Mouse (Mus musculus) induced T-regulatory cell, adult 2 months (primary cell): ENCODE measurements at regions not wholly inside any gene's neighbourhood (a gene's known extent, or its start where the extent isn't known, plus 50 kb on each side); places are given as distances from the start of the nearest gene placed in this dataset.
"Not testable (repeated sequence)": the region's sequence is repeated elsewhere in the genome, so short reads cannot be mapped to it uniquely, and the experiment has no call there.

ENCODE experiments used
- DNase-seq: peaks from one replicate; pipeline ENCODE4 v3.0.0-alpha.2; 2012; ENCODE audit warnings: low read depth

DNA sequence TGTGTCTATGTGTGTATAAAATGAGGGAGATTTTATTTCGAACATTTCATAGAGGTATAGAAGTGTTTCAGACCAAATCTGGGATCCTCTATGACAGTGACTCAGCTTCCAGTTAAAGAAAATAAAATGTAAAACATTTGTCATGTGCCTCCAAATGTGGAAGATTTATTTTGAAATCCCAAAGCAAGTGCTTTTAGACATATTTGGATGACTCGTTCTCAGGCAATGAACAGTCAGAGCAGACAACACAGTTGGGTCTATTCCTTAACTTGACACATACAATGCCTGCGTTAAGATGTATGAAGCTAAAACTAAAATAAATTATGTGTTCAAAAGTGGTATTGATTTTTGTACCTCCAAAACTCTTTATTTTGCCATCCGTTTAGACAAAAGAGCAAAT lies 830.4 kb upstream of the Grm7 start:
- DNase-seq = no peak

DNA sequence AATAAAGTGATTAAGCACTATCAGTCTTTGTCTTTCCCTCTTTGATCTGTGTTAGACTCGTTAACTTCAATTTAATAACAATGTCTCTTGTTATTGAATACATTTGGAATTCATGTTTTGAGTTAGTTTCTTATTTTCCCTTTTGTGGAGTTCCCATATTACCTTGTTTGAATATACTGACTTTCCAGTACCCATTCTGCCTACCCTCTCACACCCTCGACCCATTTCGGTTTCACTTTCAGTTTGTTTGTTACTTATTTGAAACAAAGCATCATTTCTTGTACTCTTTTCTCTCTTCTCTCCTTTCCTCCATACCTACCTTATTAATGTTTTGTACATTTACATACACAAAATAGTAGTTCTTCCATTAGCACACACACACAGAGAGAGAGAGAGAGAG lies 797.1 kb upstream of the Grm7 start:
- DNase-seq = peak; percentile 0

DNA sequence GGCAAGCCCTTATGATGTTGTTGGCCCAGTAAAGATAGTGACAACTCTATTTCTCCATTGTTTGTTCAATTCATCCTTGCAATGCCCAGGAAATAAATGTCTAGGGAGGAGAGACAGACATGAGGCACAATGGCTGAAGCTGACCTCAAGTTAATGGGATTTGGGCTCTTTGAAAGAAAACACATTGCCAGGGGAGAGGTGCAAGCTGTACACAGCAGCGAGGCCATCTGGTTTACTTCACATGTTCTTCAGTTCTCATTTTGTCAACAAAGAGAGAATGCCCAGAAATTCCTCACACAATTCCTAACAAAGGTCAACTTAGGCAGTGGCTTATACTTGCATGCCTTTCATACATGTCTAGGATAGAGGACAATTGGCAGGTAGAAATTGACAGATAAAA lies 789.6 kb upstream of the Grm7 start:
- no peak for DNase-seq

DNA sequence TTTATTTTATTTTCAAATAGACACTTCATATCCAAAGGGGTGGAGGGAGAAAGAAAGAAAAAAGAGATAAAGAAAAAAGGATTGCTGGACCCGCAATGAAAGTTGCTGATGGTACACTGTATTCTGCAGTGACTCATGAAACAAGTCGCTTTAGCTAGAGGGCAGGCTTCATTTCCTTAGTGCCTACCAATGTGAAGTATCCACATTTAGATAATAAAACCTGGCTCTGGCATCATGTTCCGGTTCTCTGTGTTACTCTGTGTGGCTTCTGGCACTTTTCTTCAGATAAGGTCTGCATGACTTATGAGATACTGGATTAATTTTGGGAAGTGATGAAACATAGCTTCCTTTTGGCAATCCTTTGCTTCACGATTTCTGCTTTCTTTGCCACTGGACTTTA lies 782.0 kb upstream of the Grm7 start:
- DNase-seq = no peak

DNA sequence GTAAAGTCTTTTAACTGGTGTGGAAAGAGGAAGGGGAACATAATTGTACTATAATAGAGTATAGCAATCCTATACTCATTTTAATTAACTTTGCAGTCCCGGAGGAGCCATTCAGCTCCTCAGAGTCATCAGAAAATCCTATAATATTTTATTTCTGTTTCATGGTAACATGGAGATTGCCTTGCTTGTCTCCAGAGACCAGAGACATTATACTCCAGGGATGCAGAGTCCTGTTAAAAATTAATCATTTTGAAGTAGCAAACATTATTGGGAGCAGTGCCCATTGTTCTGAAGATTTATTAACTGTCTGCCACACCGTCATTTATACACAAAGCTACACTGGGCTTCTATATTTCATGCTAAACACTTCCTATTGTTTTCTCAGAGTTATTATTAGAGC lies 771.2 kb upstream of the Grm7 start:
- DNase-seq = no peak

DNA sequence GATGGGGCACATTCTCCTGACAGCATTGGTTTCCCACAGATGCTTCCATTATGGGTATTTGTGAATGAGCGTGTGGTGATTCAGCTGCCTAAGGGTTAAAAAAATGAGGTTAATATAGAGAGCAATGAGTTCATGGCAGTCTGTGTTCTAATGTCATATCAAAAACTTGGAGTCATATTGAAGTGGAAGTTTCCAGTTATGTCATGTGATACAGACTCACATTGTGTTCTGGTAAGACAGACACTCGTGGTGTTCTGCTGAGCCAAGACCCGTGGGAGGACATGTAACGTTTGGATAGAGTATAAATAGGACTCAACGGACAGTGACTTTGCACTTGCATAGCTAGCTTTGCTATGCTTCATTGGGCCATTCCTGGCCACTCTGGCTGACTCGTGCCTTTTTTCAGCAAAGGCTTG lies 770.7 kb upstream of the Grm7 start:
- DNase-seq = no peak

DNA sequence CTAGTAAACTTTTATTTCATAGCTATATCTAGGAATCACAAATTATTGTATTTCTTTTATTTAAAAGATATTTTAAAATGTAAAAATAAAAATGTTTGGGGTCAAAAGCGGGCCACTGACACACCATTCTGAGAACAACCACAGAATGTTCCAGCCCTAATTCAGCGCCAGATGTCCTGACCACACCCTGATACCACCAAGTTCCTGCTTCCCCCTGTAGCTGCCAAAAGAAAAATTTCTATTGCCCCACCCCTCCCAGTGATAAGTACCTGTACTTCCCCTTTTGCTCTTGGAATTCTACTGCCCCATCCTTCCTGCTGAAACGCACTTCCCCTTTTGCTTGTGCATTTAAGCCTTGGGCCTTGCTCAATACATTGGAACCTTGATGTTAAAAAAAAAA lies 769.8 kb upstream of the Grm7 start:
- not testable (repeated sequence) for DNase-seq

DNA sequence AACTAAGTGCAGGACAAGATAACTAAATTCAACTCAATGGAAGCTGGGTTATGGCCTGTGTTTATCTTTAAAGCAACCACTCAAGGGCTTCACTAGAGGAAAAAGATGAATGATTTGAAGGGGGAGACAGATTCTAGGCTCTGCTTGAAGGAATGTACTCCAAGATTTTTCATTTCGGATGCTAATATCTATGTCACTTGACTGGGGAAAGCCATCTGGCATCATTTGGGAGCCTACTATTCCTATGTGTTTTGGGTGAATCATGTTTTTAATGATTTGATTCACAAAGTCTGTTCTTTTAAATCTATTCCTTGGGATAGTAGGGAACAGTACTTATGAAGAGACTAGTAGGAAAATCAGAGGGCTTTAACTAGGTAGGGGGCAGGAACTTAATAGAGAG lies 766.2 kb upstream of the Grm7 start:
- DNase-seq = no peak

DNA sequence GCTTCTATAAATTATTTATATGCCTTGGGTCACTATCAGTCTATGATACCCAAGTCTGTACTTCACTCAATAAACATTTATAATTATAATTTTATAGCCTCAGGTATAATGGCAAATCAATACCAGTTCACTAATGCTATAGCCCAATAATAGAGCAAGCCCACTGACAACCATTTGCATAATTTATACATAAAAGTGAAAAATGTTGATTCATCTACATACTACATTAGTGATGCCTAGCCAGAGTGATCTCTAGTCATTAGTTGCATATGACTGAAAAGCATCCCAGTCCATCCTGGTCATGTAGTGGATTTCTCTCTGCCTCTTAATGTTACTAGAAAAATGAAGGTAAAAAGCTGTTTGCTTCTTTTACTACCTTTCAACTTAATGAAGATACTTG lies 721.6 kb upstream of the Grm7 start:
- DNase-seq = no peak

DNA sequence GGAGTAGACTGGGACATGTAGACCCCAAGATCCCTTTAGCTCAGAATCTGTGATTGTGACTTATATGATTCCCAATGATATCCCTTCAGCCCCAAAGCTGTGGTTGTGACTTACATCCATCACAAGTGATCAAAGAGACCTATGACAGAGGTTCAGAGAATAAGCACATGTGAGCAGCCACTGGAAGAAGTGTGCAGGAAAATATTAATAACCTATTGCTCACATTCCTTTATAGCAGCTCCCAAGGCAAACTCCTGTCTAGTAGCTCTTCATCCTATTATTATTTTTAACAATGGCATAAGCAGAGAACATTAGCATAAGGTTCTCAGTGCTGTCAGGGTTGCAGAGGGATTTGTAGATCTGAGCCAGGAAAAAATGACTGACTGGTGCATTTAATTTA lies 696.9 kb upstream of the Grm7 start:
- DNase-seq = no peak

DNA sequence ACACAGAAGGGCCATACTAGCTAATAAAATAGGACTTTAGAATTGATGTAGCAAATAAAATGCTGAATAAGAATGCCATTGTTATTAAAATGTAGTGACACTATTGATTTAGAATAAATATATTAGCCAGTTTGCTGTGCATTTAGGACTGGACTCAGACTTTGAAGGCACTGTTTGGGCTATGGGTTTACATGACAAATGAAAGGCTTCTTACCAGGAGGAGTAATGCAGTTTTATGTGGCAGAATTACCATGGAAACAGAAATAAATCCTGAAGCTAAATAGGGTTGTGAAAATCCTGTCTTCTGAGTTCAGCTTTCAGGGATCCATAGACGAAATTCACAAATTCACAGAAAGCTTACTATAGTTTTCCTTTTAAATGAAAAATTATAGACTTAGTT lies 696.5 kb upstream of the Grm7 start:
- no peak for DNase-seq

DNA sequence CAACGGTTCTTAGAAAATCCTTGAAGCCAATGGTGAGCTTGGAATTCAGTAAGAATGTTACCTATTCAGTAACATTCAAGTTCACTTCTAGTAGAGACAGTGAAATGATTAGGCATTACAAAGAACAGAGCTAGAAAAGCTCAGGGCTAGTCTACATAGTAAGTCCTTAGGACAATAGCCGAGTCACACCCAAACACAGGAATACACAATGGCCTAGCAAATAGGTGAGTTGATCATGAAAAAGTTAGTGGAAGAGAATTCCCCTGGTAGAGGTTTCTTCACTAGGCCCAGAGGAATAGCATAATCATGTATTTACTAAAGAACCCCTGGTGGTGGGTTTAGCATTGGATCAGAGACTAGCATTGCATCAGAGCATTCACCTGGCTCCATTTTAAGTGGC lies 687.5 kb upstream of the Grm7 start:
- not testable (repeated sequence) for DNase-seq
